Mouse (Mus musculus) testis, adult 2 months (tissue): ENCODE data around the gene Ceacam1.

Experiments used
- CTCF ChIP-seq: fragments of 200-500 bp; IDR thresholded peaks from 2 replicates; pipeline ENCODE4 v1.5.1; 2012; ENCODE audit warnings: low read depth, mild to moderate bottlenecking, inconsistent platforms, low read length, moderate library complexity; ENCODE audit not compliant: control insufficient read depth, insufficient read depth, insufficient replicate concordance
- POLR2A ChIP-seq: fragments of 200-500 bp; IDR thresholded peaks from 2 replicates; pipeline ENCODE4 v1.6.1; 2012; ENCODE audit warnings: low read depth, mild to moderate bottlenecking, inconsistent platforms, low read length, moderate library complexity; ENCODE audit not compliant: control insufficient read depth

GRCm38 (mm10) chr7:25412833-25413441, 64.5 kb downstream of the Ceacam1 start, which contains the start of gene Cxcl17:
- TF ChIP-seq CTCF (no peak), POLR2A (no peak)
